Mouse (Mus musculus) embryonic stem cell, embryonic (primary cell): ENCODE measurements at regions not wholly inside any gene's neighbourhood (a gene's known extent, or its start where the extent isn't known, plus 50 kb on each side); places are given as distances from the start of the nearest gene placed in this dataset.

Experiments used
- CTCF ChIA-PET, 4 experiments: fragments of 300-600 bp in 2 of 4; fragments of 350-600 bp in 2 of 4; sonication (Branson Sonifier 250); formaldehyde crosslinking; loops; one replicate each; lab custom pipeline; 2022; ENCODE audit warnings: inconsistent platforms in 2 of 4; lab: Charles Lee
- POLR2A ChIA-PET, 4 experiments: fragments of 300-600 bp in 2 of 4; fragments of 350-600 bp in 2 of 4; sonication (Branson Sonifier 250); formaldehyde crosslinking; loops; one replicate each; lab custom pipeline; 2022; ENCODE audit warnings: antibody characterized with exemption in 4 of 4, inconsistent platforms in 1 of 4; lab: Charles Lee

- POLR2A ChIA-PET, result interaction anchor here in 3 of 4 experiments (0.6 to 5.9 kb wide), 21 partner anchors 12 to 111 kb away, joined by 3 to 44 read pairs (median 5); partner anchors contain the start of gene Tle3 (in 1 of the 3)
- CTCF ChIA-PET, result interaction anchor here in 1 of 4 experiments (0.5 kb wide), 1 partner anchor 309 kb away, joined by 7 read pairs; no protein-coding TSS in a partner anchor
Measured at GRCm38 (mm10) chr9:61265466-61265865, 106.7 kb upstream of the Tle3 start.

DNA sequence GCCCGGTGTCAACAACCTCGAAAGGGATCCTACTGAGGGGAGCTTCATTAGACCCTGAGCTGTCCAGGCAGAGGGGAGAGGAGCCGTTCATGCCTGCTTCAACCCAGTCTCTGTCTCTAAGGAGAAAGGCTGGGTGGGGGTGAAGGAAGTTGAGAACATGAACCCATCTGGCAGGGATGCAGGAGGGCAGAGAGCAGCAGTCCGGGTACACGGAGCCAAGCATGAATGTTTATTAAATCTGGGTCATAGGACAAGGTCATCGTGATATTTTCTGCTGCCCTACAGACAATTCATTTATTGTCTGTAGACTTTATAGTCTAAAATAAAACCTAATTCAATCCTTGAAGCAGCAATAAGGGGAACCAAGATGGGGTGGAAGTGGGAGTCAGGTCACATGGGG, 105.2 kb upstream of the Tle3 start:
- ChIA-PET CTCF (interaction anchor here in 2 of 4 experiments (0.8 to 1.1 kb wide), 2 partner anchors 11 kb away, joined by 3 to 4 read pairs; no protein-coding TSS in a partner anchor), POLR2A (interaction anchor here in 3 of 4 experiments (0.6 to 5.9 kb wide), 28 partner anchors 8 to 330 kb away, joined by 3 to 44 read pairs (median 6); no protein-coding TSS in a partner anchor)

DNA sequence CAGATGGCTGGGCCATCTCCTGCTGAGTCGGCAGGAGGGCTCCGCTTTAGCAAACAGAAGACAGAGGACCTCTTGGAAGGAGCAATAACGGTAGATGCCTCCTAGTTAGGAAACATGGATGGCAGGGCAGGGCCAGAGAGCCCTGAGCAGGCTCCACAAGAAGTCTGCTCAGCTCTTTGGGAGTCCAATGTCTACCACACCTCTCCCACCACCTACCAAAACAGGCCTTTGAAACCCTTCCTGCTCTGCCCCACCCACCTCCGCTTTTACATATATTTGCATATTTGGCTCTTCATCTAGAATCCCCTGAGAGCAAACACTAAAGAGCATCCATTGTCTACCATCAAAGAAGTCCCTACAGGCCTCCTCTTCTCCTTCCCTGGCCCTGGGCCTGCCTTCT, 104.6 kb upstream of the Tle3 start:
- POLR2A ChIA-PET, result interaction anchor here in 3 of 4 experiments (0.6 to 5.9 kb wide), 28 partner anchors 8 to 330 kb away, joined by 3 to 44 read pairs (median 6); no protein-coding TSS in a partner anchor
- CTCF ChIA-PET, result interaction anchor here in 2 of 4 experiments (0.7 to 1.1 kb wide), 3 partner anchors 10 to 428 kb away, joined by 3 to 7 read pairs (median 4); no protein-coding TSS in a partner anchor

- POLR2A ChIA-PET, result interaction anchor here in 3 of 4 experiments (0.6 to 5.9 kb wide), 18 partner anchors 9 to 102 kb away, joined by 3 to 44 read pairs (median 8); no protein-coding TSS in a partner anchor
- CTCF ChIA-PET, result interaction anchor here in 1 of 4 experiments (0.7 kb wide), 1 partner anchor 427 kb away, joined by 7 read pairs; no protein-coding TSS in a partner anchor
Measured at GRCm38 (mm10) chr9:61268162-61268561, 104.0 kb upstream of the Tle3 start.

- POLR2A ChIA-PET, result interaction anchor here in 3 of 4 experiments (0.6 to 5.9 kb wide), 11 partner anchors 9 to 100 kb away, joined by 3 to 44 read pairs (median 6); no protein-coding TSS in a partner anchor
- CTCF ChIA-PET, result no interaction called here
Measured at GRCm38 (mm10) chr9:61268681-61269080, 103.5 kb upstream of the Tle3 start.

- CTCF ChIA-PET, result interaction anchor here in 1 of 4 experiments (0.5 kb wide), 1 partner anchor 338 kb away, joined by 3 read pairs; no protein-coding TSS in a partner anchor
- POLR2A ChIA-PET, result interaction anchor here in 1 of 4 experiments (0.6 to 2.9 kb wide), 7 partner anchors 9 to 214 kb away, joined by 3 to 14 read pairs (median 5); no protein-coding TSS in a partner anchor
Measured at GRCm38 (mm10) chr9:61269151-61269870, 102.9 kb upstream of the Tle3 start.

DNA sequence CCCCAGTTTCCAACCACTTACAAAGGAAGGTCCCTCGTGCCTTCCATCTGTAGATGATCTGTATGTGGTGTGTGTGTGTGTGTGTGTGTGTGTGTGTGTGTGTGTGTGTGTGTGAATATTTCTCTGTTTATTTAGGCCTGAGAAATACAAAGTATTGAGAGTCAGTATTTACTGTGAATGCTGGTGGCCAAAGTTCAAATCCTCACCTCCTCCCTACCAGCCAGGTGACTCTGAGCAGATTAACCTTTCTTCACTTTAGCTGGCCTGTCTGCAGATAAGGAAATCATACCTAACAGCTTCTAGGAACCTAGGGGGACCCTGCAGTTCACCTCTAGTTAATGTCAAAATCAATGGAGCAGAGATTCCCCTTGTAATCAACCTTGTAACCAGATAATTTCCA, 100.9 kb upstream of the Tle3 start:
- CTCF ChIA-PET, result no interaction called here
- POLR2A ChIA-PET, result interaction anchor here in 2 of 4 experiments (1.0 to 3.3 kb wide), 3 partner anchors 10 to 21 kb away, joined by 4 to 16 read pairs (median 7); no protein-coding TSS in a partner anchor

DNA sequence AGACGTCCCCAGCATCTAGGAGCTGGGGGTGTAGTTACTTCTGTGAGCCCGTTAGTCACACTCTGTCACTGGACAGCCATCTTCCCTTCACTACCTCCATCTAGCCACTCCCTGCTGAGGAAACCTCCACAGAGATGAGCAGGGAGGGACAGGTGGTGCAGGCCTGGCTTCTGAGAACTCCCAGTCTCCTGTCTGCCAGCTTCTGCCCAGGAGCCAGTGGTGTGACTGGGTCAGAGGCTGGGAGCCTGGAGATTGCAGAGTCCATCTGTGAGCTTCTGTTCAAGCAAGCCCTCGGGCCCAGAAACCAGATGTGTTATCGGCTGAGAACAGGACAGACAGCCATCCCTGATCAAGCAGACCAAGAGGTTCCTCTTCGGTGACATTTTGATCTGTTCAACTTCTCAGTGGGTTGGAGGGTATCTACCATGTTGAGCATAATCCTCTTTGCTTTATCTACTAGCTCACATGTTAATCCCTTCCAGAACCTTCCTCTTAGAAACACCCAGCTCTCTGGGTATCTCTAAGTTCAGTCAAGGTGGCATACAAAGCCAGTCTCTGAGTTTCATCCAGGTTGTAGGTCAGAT, 100.3 kb upstream of the Tle3 start:
- POLR2A ChIA-PET, result interaction anchor here in 2 of 4 experiments (0.8 to 3.3 kb wide), 7 partner anchors 9 to 95 kb away, joined by 3 to 16 read pairs (median 4); no protein-coding TSS in a partner anchor
- CTCF ChIA-PET, result no interaction called here

DNA sequence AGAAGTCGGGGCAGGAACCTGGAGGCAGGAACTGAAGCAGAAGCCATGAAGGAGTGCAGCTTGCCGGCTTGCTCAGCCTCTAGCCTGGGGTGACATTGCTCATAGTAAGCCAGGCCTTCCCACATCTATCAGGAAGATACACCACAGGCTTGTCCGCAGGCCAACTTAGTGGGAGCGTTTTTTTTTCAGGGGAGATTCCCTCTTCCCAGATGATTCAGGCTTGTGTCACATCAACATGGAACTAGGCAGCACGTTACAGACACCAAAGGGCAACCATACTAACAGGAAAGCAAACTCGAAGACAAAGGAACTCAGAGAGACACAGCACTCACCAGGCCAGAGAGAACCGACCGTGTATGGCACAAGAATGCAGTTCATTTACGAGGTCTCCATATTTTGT, 98.1 kb upstream of the Tle3 start:
- ChIA-PET CTCF (interaction anchor here in 1 of 4 experiments (1.0 kb wide), 1 partner anchor 14 kb away, joined by 3 read pairs; no protein-coding TSS in a partner anchor), POLR2A (interaction anchor here in 1 of 4 experiments (0.8 to 3.3 kb wide), 5 partner anchors 7 to 130 kb away, joined by 3 to 16 read pairs (median 3); no protein-coding TSS in a partner anchor)

- ChIA-PET CTCF (interaction anchor here (0.6 to 1.2 kb wide), 13 partner anchors 10 to 1067 kb away, joined by 3 to 5 read pairs (median 3); no protein-coding TSS in a partner anchor), POLR2A (interaction anchor here (0.5 to 6.7 kb wide), 19 partner anchors 11 to 102 kb away, joined by 3 to 81 read pairs (median 3); no protein-coding TSS in a partner anchor)
Measured at GRCm38 (mm10) chr9:61277369-61278215, 94.6 kb upstream of the Tle3 start.

GRCm38 (mm10) chr9:61278216-61278758, 93.9 kb upstream of the Tle3 start:
- ChIA-PET POLR2A (interaction anchor here (0.5 to 6.7 kb wide), 28 partner anchors 11 to 1088 kb away, joined by 3 to 110 read pairs (median 4); no protein-coding TSS in a partner anchor), CTCF (interaction anchor here (0.5 to 1.2 kb wide), 16 partner anchors 11 to 1067 kb away, joined by 3 to 8 read pairs (median 3); no protein-coding TSS in a partner anchor)

DNA sequence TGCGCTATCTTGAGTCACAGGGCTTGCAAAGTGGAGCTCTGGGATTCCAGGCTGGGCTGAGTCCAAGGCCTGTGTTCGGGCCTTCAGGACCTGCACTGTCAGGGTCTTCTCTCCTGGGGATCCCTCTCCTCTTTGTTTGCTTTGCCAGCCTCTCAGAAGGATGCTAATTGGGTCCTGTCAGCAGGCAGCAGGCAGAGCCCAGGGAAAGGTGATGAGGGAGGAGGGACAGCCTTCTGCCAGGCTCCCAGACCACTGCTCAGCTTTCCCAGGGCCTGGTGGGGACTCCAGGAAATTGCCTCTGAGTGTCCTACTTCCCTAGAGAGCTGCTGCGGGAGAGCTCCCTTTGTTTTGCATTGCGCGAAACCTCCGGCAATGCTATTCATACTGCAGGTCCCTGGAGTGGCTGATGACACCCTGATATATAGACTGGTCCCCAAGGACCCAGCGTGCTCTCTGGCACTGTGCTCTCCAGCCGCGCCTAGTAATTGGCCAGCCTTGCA, 93.1 kb upstream of the Tle3 start:
- POLR2A ChIA-PET, result interaction anchor here in 3 of 4 experiments (0.5 to 6.7 kb wide), 24 partner anchors 10 to 873 kb away, joined by 3 to 110 read pairs (median 6); no protein-coding TSS in a partner anchor
- CTCF ChIA-PET, result interaction anchor here in 3 of 4 experiments (0.5 to 1.1 kb wide), 8 partner anchors 10 to 874 kb away, joined by 3 to 8 read pairs (median 4); no protein-coding TSS in a partner anchor

- ChIA-PET CTCF (interaction anchor here (0.5 to 1.4 kb wide), 9 partner anchors 9 to 875 kb away, joined by 3 to 6 read pairs (median 3); no protein-coding TSS in a partner anchor), POLR2A (interaction anchor here (0.6 to 6.7 kb wide), 67 partner anchors 9 to 610 kb away, joined by 3 to 110 read pairs (median 5); partner anchors contain the start of gene Tle3 (in 3 of the 4))
Measured at GRCm38 (mm10) chr9:61280856-61281582, 91.1 kb upstream of the Tle3 start.

GRCm38 (mm10) chr9:61283311-61283710, 88.9 kb upstream of the Tle3 start:
- CTCF ChIA-PET, result interaction anchor here in 1 of 4 experiments (0.6 kb wide), 1 partner anchor 89 kb away, joined by 5 read pairs; no protein-coding TSS in a partner anchor
- POLR2A ChIA-PET, result interaction anchor here in 3 of 4 experiments (0.6 to 6.7 kb wide), 18 partner anchors 8 to 163 kb away, joined by 3 to 110 read pairs (median 20); partner anchors contain the start of gene Tle3 (in 2 of the 3)

DNA sequence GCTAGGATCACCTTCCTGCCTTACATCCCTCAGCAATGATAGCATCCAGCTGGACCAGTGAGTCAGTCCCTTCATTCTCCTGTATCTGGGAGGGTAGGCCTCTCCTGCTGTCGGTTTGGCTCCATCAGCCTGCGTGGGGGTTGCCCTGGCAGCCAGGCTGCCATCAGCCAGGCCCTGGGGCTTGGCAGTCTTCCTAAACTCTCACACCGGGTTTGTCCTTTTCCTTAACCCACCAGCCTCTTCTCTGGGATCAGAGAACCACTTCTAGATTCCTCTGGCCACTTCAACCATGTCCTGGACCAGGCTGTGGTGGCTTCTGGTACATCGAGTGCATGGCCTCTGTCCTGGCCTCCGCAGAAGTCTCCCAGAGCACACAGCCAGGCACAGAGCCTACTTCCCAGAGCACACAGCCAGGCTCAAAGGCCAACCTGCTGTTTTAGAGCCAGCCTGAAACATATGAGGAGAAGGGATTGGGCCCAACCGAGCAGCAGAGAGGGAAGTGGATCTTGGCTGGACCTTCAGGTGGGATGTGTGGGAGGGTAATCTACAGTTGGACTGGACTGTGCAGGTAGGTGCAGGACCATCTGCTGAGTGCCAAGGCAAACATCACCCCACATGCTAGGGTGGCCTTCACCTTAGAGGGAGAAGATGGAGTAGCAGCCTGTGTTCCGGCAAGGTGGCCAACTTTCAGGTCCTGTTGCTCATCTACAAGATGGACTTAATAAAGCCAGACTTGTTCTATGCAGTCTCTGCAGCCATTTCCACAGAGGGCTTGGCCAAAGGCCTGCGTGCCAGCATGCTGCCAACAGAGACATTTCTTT, 87.8 kb upstream of the Tle3 start:
- ChIA-PET POLR2A (interaction anchor here in 3 of 4 experiments (0.6 to 6.3 kb wide), 3 partner anchors 19 to 161 kb away, joined by 4 to 50 read pairs (median 41); partner anchors contain the start of gene Tle3 (in 1 of the 3)), CTCF (no interaction called here)
